Mouse (Mus musculus): ENCODE data around the gene Gjb4. TPM values are rescaled to one million over a fixed set of nuclear protein-coding genes. Genes with fewer than 3 reads are reported as not detected.
A peak's percentile ranks its signal among the peaks of the same experiment; 100 is the strongest.

Gjb4 gene
- polyA plus RNA-seq, 1 experiment from 2014 or later, result 0.15 TPM

GRCm38 (mm10) chr4:127368379-127368973, 14.6 kb upstream of the Gjb4 start:
- WGBS, result 31% methylated on average over 13 of the region's 13 CpGs
- Histone ChIP-seq H3K27me3 (replicated peaks) (no peaks in the 10 kb centered on the region), H3K4me1 (peaks cover 18% of the 10 kb centered on the region), H3K9me3 (no peaks in the 10 kb centered on the region), H3K9ac (no peak overlapping the region), H3K4me2 (no peak overlapping the region), H3K27ac (no peak overlapping the region), H3K36me3 (replicated peaks) (no peaks in the 10 kb centered on the region), H3K4me3 (no peak overlapping the region)
- peak; percentile 62; the same call in 1 of the 2 replicates for ATAC-seq (replicated peaks)

GRCm38 (mm10) chr4:127365834-127366233, 12.0 kb upstream of the Gjb4 start:
- no peak overlapping the region for H3K4me2 ChIP-seq
- H3K27ac ChIP-seq, result no peak overlapping the region
- peaks cover 18% of the 10 kb centered on the region for H3K4me1 ChIP-seq
- H3K9ac ChIP-seq, result no peak overlapping the region
- H3K4me3 ChIP-seq, result no peak overlapping the region
- H3K9me3 ChIP-seq, result no peaks in the 10 kb centered on the region
- H3K36me3 ChIP-seq (replicated peaks), result no peaks in the 10 kb centered on the region
- 10% methylated on average over 4 of the region's 4 CpGs for WGBS
- no peaks in the 10 kb centered on the region for H3K27me3 ChIP-seq (replicated peaks)
- ATAC-seq (replicated peaks), result 0 out of 2 replicates have a peak, but pooled peaks have one; percentile 35

- WGBS, result 11% methylated on average over 5 of the region's 5 CpGs
These were observed 11.6 kb upstream of the Gjb4 start for GRCm38 (mm10) chr4:127365433-127365832.

DNA sequence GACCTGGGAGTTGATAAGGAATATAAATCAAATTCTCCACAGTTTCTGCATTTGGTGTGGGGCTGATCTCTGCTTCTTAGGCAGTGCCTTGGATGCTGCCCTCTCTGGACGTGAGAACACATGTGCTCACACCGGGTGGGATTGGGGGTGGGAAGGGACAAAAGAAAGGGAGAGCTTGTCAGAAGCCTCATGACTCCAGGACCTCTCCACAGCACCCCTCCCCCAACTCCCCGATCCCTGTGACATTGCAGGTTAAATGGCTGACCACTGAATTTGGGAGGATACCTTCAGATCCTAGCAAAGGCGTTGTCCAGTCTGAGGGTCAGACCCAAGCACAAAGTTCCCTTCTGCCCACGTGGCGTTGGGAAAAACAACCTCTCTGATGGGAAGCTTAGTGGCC, 10.6 kb upstream of the Gjb4 start:
- Histone ChIP-seq H3K27ac (no peak overlapping the region), H3K9ac (no peak overlapping the region), H3K9me3 (no peaks in the 10 kb centered on the region), H3K4me3 (no peak overlapping the region), H3K4me2 (no peak overlapping the region), H3K27me3 (replicated peaks) (no peaks in the 10 kb centered on the region), H3K36me3 (replicated peaks) (no peaks in the 10 kb centered on the region), H3K4me1 (peaks cover 18% of the 10 kb centered on the region)
- 59% methylated on average over 6 of the region's 6 CpGs for WGBS
- no peak for ATAC-seq (replicated peaks)

More at GRCm38 (mm10) chr4:127365433-127365832, 11.6 kb upstream of the Gjb4 start:
- Histone ChIP-seq H3K9me3 (no peaks in the 10 kb centered on the region), H3K4me2 (no peak overlapping the region), H3K4me3 (no peak overlapping the region), H3K36me3 (replicated peaks) (no peaks in the 10 kb centered on the region), H3K9ac (no peak overlapping the region), H3K4me1 (peaks cover 18% of the 10 kb centered on the region), H3K27ac (no peak overlapping the region), H3K27me3 (replicated peaks) (no peaks in the 10 kb centered on the region)
- ATAC-seq (replicated peaks), result 0 out of 2 replicates have a peak, but pooled peaks have one; percentile 32

- Histone ChIP-seq H3K9ac (no peak overlapping the region), H3K27me3 (replicated peaks) (no peaks in the 10 kb centered on the region), H3K4me3 (no peak overlapping the region), H3K4me1 (peaks cover 14% of the 10 kb centered on the region), H3K27ac (no peak overlapping the region), H3K4me2 (no peak overlapping the region), H3K9me3 (no peaks in the 10 kb centered on the region), H3K36me3 (replicated peaks) (no peaks in the 10 kb centered on the region)
- 66% methylated on average over 4 of the region's 4 CpGs for WGBS
- no peak for ATAC-seq (replicated peaks)
These were observed 9.4 kb upstream of the Gjb4 start for GRCm38 (mm10) chr4:127363331-127363730.

DNA sequence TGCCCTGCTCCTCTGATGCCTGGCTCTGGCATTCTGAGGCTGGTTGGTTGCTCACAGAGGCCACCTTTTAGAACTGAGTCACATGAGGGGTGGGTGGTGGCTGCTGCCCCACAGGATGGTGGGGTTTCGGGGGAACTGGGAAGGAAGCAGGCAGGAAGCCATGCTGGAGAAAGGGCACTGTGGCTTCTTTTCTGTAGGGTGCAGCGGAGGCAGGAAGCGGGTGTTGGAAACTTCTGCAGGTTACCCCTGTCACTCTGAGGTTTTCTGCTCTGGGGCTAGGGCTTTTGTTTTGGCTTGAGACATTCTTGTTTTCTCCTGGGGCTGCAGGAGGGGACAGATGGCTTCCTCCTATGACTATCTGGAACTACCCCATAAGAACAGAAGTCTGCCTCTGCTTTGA, 8.6 kb upstream of the Gjb4 start:
- Histone ChIP-seq H3K4me2 (no peak overlapping the region), H3K27ac (no peak overlapping the region), H3K4me3 (no peak overlapping the region), H3K9ac (no peak overlapping the region), H3K27me3 (replicated peaks) (0 out of 2 replicates have a peak, but pooled peaks cover 3% of the 10 kb centered on the region), H3K9me3 (no peaks in the 10 kb centered on the region), H3K4me1 (peaks cover 11% of the 10 kb centered on the region), H3K36me3 (replicated peaks) (no peaks in the 10 kb centered on the region)
- 86% methylated on average over 3 of the region's 3 CpGs for WGBS
- ATAC-seq (replicated peaks), result no peak

DNA sequence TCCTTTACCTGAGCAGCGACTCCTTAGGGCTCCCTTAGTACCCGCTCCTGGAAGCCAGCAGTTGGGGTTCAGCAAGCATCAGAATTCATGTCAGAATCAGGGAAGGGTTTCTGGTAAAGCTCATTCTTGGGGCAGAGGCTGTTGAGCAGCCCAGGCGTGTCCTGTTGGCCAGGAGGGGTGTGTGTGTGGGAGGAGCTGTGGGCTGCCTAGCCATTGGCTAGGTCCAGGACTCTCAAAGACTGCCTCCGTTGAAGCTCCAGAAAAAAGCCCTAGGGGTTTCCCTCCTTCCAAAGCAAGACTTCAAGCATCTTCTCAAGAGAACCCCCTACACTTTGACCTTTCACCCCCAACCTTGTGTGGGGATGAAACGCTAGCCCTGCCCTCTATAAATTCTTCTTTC, 4.1 kb upstream of the Gjb4 start, which contains the start of gene Gjb5:
TSS of gene Gjb5 (minus strand) at position 164 of the 400 bp plus-strand sequence.
- Histone ChIP-seq H3K4me2 (no peak within 1 kb of the TSS), H3K9ac (no peak within 1 kb of the TSS), H3K4me1 (peaks cover 5% of the 10 kb centered on the region), H3K27ac (no peak within 1 kb of the TSS), H3K4me3 (no peak within 1 kb of the TSS), H3K27me3 (replicated peaks) (0 out of 2 replicates have a peak, but pooled peaks cover 3% of the 10 kb centered on the region), H3K36me3 (replicated peaks) (no peaks in the 10 kb centered on the region), H3K9me3 (no peaks in the 10 kb centered on the region)
- 27% methylated on average over 5 of the region's 5 CpGs for WGBS
- no peak for ATAC-seq (replicated peaks)

- Histone ChIP-seq H3K4me1 (peaks cover 5% of the 10 kb centered on the region), H3K36me3 (replicated peaks) (no peaks in the 10 kb centered on the region), H3K9ac (no peak overlapping the region), H3K9me3 (no peaks in the 10 kb centered on the region), H3K4me2 (no peak overlapping the region), H3K4me3 (no peak overlapping the region), H3K27ac (no peak overlapping the region), H3K27me3 (replicated peaks) (0 out of 2 replicates have a peak, but pooled peaks cover 3% of the 10 kb centered on the region)
- ATAC-seq (replicated peaks), result no peak
- WGBS, result 72% methylated on average over 15 of the region's 15 CpGs
These were observed 915 bp upstream of the Gjb4 start for GRCm38 (mm10) chr4:127354506-127355485.

DNA sequence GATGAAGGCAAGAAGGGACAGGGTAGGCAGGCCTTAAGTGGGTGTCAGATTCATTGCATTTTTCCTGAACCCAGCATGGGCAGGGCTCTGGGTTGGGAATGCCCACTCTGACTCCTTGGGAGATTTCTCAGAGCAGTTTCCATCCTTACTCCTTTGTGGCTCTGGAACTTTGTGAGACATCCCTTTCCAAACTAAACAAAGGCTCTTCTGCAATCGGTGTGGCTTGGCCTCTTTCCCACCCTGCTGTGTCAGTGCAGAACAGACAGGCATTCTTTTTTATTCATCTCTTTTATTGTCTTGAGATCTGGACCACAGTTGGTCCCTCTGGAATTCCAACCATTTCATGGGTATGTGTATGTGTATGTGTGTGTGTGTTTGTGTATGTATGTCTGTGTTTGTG, 1.3 kb downstream of the Gjb4 start:
- H3K9me3 ChIP-seq, result no peaks in the 10 kb centered on the region
- peaks cover 5% of the 10 kb centered on the region; the same call in 1 of the 2 replicates for H3K4me1 ChIP-seq
- WGBS, result 0% methylated on average over 1 of the region's 1 CpGs
- H3K27me3 ChIP-seq (replicated peaks), result no peaks in the 10 kb centered on the region
- ATAC-seq (replicated peaks), result no peak
- H3K36me3 ChIP-seq (replicated peaks), result no peaks in the 10 kb centered on the region
- H3K4me3 ChIP-seq, result no peak overlapping the region
- no peak overlapping the region for H3K4me2 ChIP-seq
- no peak overlapping the region for H3K27ac ChIP-seq
- no peak overlapping the region for H3K9ac ChIP-seq

DNA sequence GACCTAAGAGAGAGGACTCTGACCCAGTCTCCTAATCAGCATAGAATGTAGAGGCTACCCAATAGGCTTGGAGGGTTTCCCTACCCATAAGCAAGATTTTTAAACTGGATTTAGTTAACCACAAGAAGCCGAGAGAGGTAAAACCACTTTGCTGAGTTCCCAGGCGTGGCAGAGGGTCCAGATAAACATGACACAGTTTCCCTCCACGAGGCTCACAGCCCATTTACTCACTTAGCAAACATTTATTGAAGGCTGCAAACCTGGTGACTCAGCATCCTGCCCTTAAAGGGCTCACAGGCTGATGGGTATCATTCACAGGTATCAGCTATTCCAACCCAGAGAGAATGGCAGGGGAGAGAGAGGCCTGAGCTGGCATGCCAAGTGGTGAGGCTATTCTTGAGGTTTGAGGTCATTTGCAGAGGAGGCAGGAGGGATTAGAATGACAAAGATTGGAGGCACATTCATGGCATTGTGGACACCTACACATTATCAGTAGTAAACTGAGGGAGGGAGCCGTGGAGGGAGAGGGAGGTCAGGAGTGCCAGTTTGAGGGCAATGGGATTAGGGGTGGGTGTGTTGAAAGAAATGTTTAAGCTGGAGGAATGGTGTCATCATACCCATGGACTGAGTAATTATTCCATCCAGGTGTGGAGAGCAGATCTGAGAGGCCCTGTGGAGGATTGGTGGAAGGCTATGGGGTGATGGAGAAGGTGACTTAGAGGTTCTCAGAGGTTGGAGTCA, 4.2 kb downstream of the Gjb4 start:
- Histone ChIP-seq H3K4me3 (no peak overlapping the region), H3K36me3 (replicated peaks) (no peaks in the 10 kb centered on the region), H3K4me2 (no peak overlapping the region), H3K4me1 (peaks cover 5% of the 10 kb centered on the region; the same call in 1 of the 2 replicates), H3K9me3 (no peaks in the 10 kb centered on the region), H3K27ac (no peak overlapping the region), H3K27me3 (replicated peaks) (no peaks in the 10 kb centered on the region), H3K9ac (no peak overlapping the region)
- no peak for ATAC-seq (replicated peaks)
- WGBS, result 66% methylated on average over 4 of the region's 4 CpGs

- Histone ChIP-seq H3K4me3 (no peak overlapping the region), H3K9me3 (no peaks in the 10 kb centered on the region), H3K27me3 (replicated peaks) (no peaks in the 10 kb centered on the region), H3K9ac (no peak overlapping the region), H3K4me2 (no peak overlapping the region), H3K36me3 (replicated peaks) (no peaks in the 10 kb centered on the region), H3K4me1 (no peaks in the 10 kb centered on the region), H3K27ac (no peak overlapping the region)
- WGBS, result 87% methylated on average over 5 of the region's 5 CpGs
- no peak for ATAC-seq (replicated peaks)
These were observed 8.9 kb downstream of the Gjb4 start for GRCm38 (mm10) chr4:127345000-127345399.

DNA sequence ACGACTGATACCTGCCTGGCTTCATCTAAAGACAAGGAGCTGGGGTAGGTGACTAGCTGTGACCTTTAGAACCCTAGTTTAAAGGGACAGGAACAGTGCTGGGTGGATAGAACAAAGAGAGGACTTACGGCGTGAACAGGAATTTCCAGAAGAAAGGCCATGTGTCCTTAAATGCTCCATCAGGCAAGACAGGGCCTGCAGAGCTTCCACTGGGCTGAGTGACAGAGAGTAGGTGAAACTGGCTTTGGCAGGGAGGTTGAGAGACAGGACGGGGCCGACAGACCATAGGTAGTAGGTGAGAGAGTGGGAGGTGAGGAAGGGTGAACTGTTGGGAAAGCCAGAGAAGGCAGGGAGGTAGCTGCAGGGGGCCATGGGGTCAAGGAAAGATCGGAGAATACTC, 12.5 kb downstream of the Gjb4 start:
- 62% methylated on average over 6 of the region's 6 CpGs for WGBS
- Histone ChIP-seq H3K9me3 (no peaks in the 10 kb centered on the region), H3K4me2 (no peak overlapping the region), H3K9ac (no peak overlapping the region), H3K4me1 (no peaks in the 10 kb centered on the region), H3K4me3 (no peak overlapping the region), H3K36me3 (replicated peaks) (no peaks in the 10 kb centered on the region), H3K27me3 (replicated peaks) (no peaks in the 10 kb centered on the region), H3K27ac (no peak overlapping the region)
- no peak for ATAC-seq (replicated peaks)
